Mouse (Mus musculus) yolk sac, embryonic 10.5 days (tissue): ENCODE measurements around the gene Oprd1.

Experiments used
- DNase-seq: peaks from one replicate; pipeline ENCODE4 v3.0.0-alpha.2; 2017; ENCODE audit warnings: low spot score

The Oprd1 gene

GRCm38 (mm10) chr4:132079555-132080275 lies 64.6 kb downstream of the Oprd1 start:
- peak; percentile 54 for DNase-seq

GRCm38 (mm10) chr4:132078296-132078714 lies 66.0 kb downstream of the Oprd1 start:
- DNase-seq, result no peak

- peak; percentile 56 for DNase-seq
Measured at GRCm38 (mm10) chr4:132077445-132077844, 66.8 kb downstream of the Oprd1 start.

GRCm38 (mm10) chr4:132076480-132077405 lies 67.5 kb downstream of the Oprd1 start:
- DNase-seq, result peak; percentile 84

- no peak for DNase-seq
Measured at GRCm38 (mm10) chr4:132075796-132076195, 68.5 kb downstream of the Oprd1 start.

GRCm38 (mm10) chr4:132074933-132075769 lies 69.1 kb downstream of the Oprd1 start, which contains the start of gene Epb41:
Gene Epb41, minus strand, starts transcription at chr4:132075321.
- DNase-seq, result peak; percentile 99

GRCm38 (mm10) chr4:132074077-132074932 lies 70.0 kb downstream of the Oprd1 start, which contains the start of gene Gm10300:
Gene Gm10300, plus strand, starts transcription at chr4:132074697.
- peak; percentile 65 for DNase-seq

- peak; percentile 60 for DNase-seq
Measured at GRCm38 (mm10) chr4:132072946-132073345, 71.3 kb downstream of the Oprd1 start.

GRCm38 (mm10) chr4:132072156-132072555 lies 72.1 kb downstream of the Oprd1 start:
- DNase-seq, result no peak

GRCm38 (mm10) chr4:132071674-132072073 lies 72.6 kb downstream of the Oprd1 start:
- no peak for DNase-seq

GRCm38 (mm10) chr4:132067938-132068235 lies 76.4 kb downstream of the Oprd1 start:
- no peak for DNase-seq

- DNase-seq, result no peak
Measured at GRCm38 (mm10) chr4:132067112-132067937, 77.0 kb downstream of the Oprd1 start.

- DNase-seq, result peak; percentile 37
Measured at GRCm38 (mm10) chr4:132066101-132066773, 78.0 kb downstream of the Oprd1 start.

GRCm38 (mm10) chr4:132065578-132065977 lies 78.7 kb downstream of the Oprd1 start:
- no peak for DNase-seq

- DNase-seq, result no peak
Measured at GRCm38 (mm10) chr4:132064550-132064949, 79.7 kb downstream of the Oprd1 start.

GRCm38 (mm10) chr4:132062934-132063884 lies 81.1 kb downstream of the Oprd1 start:
- DNase-seq, result peak; percentile 71

GRCm38 (mm10) chr4:132062289-132062688 lies 82.0 kb downstream of the Oprd1 start:
- no peak for DNase-seq
